In the genomic region with DNA sequence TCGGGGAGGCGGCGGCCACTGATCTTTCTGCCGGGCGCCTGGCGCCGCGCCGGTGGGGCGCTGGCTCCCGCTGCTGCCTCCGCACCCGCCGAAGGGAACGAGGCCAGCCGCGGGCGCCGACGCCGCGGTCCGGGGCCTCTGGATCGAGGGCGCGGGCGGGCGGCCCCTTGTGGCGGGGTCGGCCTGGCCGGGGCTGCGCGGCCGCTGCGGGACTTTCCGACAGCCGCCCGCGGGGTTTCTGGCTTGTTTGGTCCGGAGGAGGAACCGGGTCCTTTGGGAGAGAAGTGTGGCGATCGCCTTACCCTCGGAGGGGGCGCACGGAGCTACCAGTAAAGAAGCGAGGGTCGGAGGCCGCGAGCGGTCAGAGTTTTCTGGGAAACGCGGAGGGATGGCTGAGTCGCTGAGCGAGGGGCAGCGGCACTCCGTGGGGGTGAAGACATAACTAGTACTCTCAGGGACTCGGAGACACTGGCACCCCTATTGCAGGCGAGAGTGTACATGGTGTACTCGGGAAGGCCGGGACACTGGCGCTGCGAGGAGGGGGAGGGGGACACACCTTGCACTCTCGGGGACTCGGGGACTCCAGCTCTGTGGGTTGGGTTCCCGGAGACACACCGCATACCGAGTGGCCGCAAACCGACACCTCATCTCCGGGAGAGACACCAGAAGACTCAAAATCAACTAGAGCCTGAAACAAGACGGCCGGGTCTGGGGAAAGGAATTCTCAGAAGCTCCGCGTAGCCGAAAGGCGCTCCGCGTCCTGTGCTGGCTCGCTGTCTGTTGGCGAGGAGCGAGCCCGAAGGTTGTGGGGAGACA, we compare ENCODE assay signal across 8 mouse cellular contexts. TPM values are rescaled to one million over a fixed set of nuclear protein-coding genes. Genes with fewer than 3 reads are reported as not detected.
A peak's percentile ranks its signal among the peaks of the same experiment; 100 is the strongest.
DNase-seq lines count a peak whose midpoint lies in the region; ATAC-seq and TF ChIP-seq lines count a peak whose summit lies in the region.

No protein-coding gene starts in this region.

- peak; percentile 66 for DNase-seq in CD4-positive, CD25-positive, alpha-beta regulatory T cell, adult 2 months (ENCODE audit: low read depth, low spot score)
- DNase-seq in brain, embryonic 14.5 days (ENCODE audit: low read depth), result peak; percentile 48
- DNase-seq in forebrain, embryonic 11.5 days (ENCODE audit: low spot score), result peak; percentile 76
- DNase-seq in kidney, postnatal 25 days, result peak; percentile 64 to 84
- peak; percentile 70 for DNase-seq in neural tube, embryonic 11.5 days (ENCODE audit: low spot score)

- peak; percentile 66 for ATAC-seq in forebrain, embryonic 11.5 days (replicated peaks; ENCODE audit: low FRiP score)
- ATAC-seq in heart, embryonic 15.5 days (replicated peaks; ENCODE audit: insufficient number of reproducible peaks, insufficient read depth, low FRiP score, low read depth), result peak; percentile 69
- peak; percentile 30 for ATAC-seq in liver, embryonic 16.5 days (ENCODE audit: low read depth)
- ATAC-seq in neural tube, embryonic 11.5 days (ENCODE audit: insufficient read depth, low FRiP score, low TSS enrichment), result peak; percentile 71
- ATAC-seq in stomach, embryonic 16.5 days (ENCODE audit: insufficient read depth, low FRiP score), result peak; percentile 65

- peaks cover 3% of the 10 kb centered on the region; the same call in 1 of the 2 replicates for H3K27me3 ChIP-seq in forebrain, embryonic 11.5 days (ENCODE audit: control insufficient read depth, insufficient read depth, low read length)
- H3K27me3 ChIP-seq in heart, embryonic 15.5 days, result no peaks in the 10 kb centered on the region
- no peaks in the 10 kb centered on the region for H3K27me3 ChIP-seq in liver, embryonic 16.5 days (ENCODE audit: control insufficient read depth, insufficient read depth, low read depth, low read length)
- 0 out of 2 replicates have a peak, but pooled peaks cover 3% of the 10 kb centered on the region for H3K27me3 ChIP-seq in neural tube, embryonic 11.5 days (ENCODE audit: control insufficient read depth, insufficient read depth, low read length)
- H3K27me3 ChIP-seq in stomach, embryonic 16.5 days (ENCODE audit: control insufficient read depth, insufficient read depth, low read length), result no peaks in the 10 kb centered on the region

- H3K4me2 ChIP-seq in forebrain, embryonic 11.5 days (ENCODE audit: low read depth, low read length, severe bottlenecking), result peak overlapping the region; percentile 56
- H3K4me2 ChIP-seq in heart, embryonic 15.5 days, result peak overlapping the region; percentile 85
- H3K4me2 ChIP-seq in liver, embryonic 16.5 days (ENCODE audit: low read depth, low read length), result peak overlapping the region; percentile 68
- H3K4me2 ChIP-seq in neural tube, embryonic 11.5 days (ENCODE audit: low read depth), result peak overlapping the region; percentile 78
- peak overlapping the region; percentile 55 for H3K4me2 ChIP-seq in stomach, embryonic 16.5 days (ENCODE audit: low read depth, low read length)

- H3K9me3 ChIP-seq in forebrain, embryonic 11.5 days (ENCODE audit: control insufficient read depth, low read length), result no peaks in the 10 kb centered on the region
- no peaks in the 10 kb centered on the region for H3K9me3 ChIP-seq in heart, embryonic 15.5 days (replicated peaks)
- H3K9me3 ChIP-seq in liver, embryonic 16.5 days (replicated peaks; ENCODE audit: control insufficient read depth, low read length), result no peaks in the 10 kb centered on the region
- H3K9me3 ChIP-seq in neural tube, embryonic 11.5 days (ENCODE audit: control insufficient read depth, low read length), result no peaks in the 10 kb centered on the region
- H3K9me3 ChIP-seq in stomach, embryonic 16.5 days (replicated peaks; ENCODE audit: control insufficient read depth, low read length), result no peaks in the 10 kb centered on the region

- no peaks in the 10 kb centered on the region; the same call in 1 of the 2 replicates for H3K4me1 ChIP-seq in forebrain, embryonic 11.5 days (replicated peaks; ENCODE audit: control insufficient read depth, insufficient read depth, low read length)
- peaks cover 13% of the 10 kb centered on the region for H3K4me1 ChIP-seq in heart, embryonic 15.5 days (replicated peaks)
- peaks cover 20% of the 10 kb centered on the region for H3K4me1 ChIP-seq in liver, embryonic 16.5 days (ENCODE audit: control insufficient read depth, low read depth, low read length)
- no peaks in the 10 kb centered on the region for H3K4me1 ChIP-seq in neural tube, embryonic 11.5 days (ENCODE audit: control insufficient read depth, insufficient read depth, low read length)
- no peaks in the 10 kb centered on the region for H3K4me1 ChIP-seq in stomach, embryonic 16.5 days (ENCODE audit: control insufficient read depth, insufficient read depth, low read length)

- no peak for TF ChIP-seq CTCF in brain, embryonic 14.5 days (IDR thresholded peaks at IDR 0.05; ENCODE audit: borderline replicate concordance, extremely low read depth, insufficient read depth, insufficient read length)

- H3K27ac ChIP-seq in forebrain, embryonic 11.5 days (ENCODE audit: low read depth, low read length), result no peak overlapping the region
- peak overlapping the region; percentile 81 for H3K27ac ChIP-seq in heart, embryonic 15.5 days
- peak overlapping the region; percentile 93 for H3K27ac ChIP-seq in liver, embryonic 16.5 days (ENCODE audit: low read length)
- H3K27ac ChIP-seq in neural tube, embryonic 11.5 days (ENCODE audit: low read depth, low read length), result no peak overlapping the region
- H3K27ac ChIP-seq in stomach, embryonic 16.5 days (ENCODE audit: low read length), result peak overlapping the region; percentile 79

- peak overlapping the region; percentile 53 for H3K9ac ChIP-seq in forebrain, embryonic 11.5 days (ENCODE audit: low read length)
- H3K9ac ChIP-seq in heart, embryonic 15.5 days, result peak overlapping the region; percentile 77
- H3K9ac ChIP-seq in liver, embryonic 16.5 days (ENCODE audit: low read depth, low read length), result peak overlapping the region; percentile 96
- H3K9ac ChIP-seq in neural tube, embryonic 11.5 days (ENCODE audit: low read length), result peak overlapping the region; percentile 71
- peak overlapping the region; percentile 87 for H3K9ac ChIP-seq in stomach, embryonic 16.5 days (ENCODE audit: low read length)

- no peak for TF ChIP-seq POLR2A in brain, embryonic 14.5 days (IDR thresholded peaks at IDR 0.05; ENCODE audit: borderline replicate concordance, extremely low read depth, insufficient read depth, insufficient read length, poor library complexity, severe bottlenecking)

- H3K4me3 ChIP-seq in forebrain, embryonic 11.5 days (ENCODE audit: low read depth, low read length), result peak overlapping the region; percentile 70
- H3K4me3 ChIP-seq in heart, embryonic 15.5 days, result peak overlapping the region; percentile 81
- peak overlapping the region; percentile 95 for H3K4me3 ChIP-seq in liver, embryonic 16.5 days (ENCODE audit: low read depth, low read length)
- H3K4me3 ChIP-seq in neural tube, embryonic 11.5 days (ENCODE audit: low read depth, low read length), result peak overlapping the region; percentile 76
- peak overlapping the region; percentile 77 for H3K4me3 ChIP-seq in stomach, embryonic 16.5 days (replicated peaks; ENCODE audit: low read length)

- H3K36me3 ChIP-seq in forebrain, embryonic 11.5 days (ENCODE audit: control insufficient read depth, insufficient read depth, low read length), result no peaks in the 10 kb centered on the region
- H3K36me3 ChIP-seq in heart, embryonic 15.5 days, result no peaks in the 10 kb centered on the region
- H3K36me3 ChIP-seq in liver, embryonic 16.5 days (ENCODE audit: control insufficient read depth, insufficient read depth), result peaks cover 4% of the 10 kb centered on the region; the same call in 1 of the 2 replicates
- H3K36me3 ChIP-seq in neural tube, embryonic 11.5 days (ENCODE audit: control insufficient read depth, insufficient read depth, low read length), result no peaks in the 10 kb centered on the region
- H3K36me3 ChIP-seq in stomach, embryonic 16.5 days (ENCODE audit: control insufficient read depth, insufficient read depth, low read length), result no peaks in the 10 kb centered on the region

- WGBS in forebrain, embryonic 11.5 days, result under 1% methylated on average over 69 of the region's 83 CpGs
- under 1% methylated on average over 82 of the region's 83 CpGs for WGBS in heart, embryonic 15.5 days
- WGBS in liver, embryonic 16.5 days (ENCODE audit: insufficient replicate concordance), result under 1% methylated on average over 61 of the region's 83 CpGs
- WGBS in neural tube, embryonic 11.5 days, result under 1% methylated on average over 64 of the region's 83 CpGs
- WGBS in stomach, embryonic 16.5 days, result under 1% methylated on average over 83 of the region's 83 CpGs

RNA-seq across cellular contexts. Expression of a gene that starts 1.5 kb away (rescaled TPM):
- polyA plus RNA-seq in brain, embryonic 14.5 days (2012; rRNA removed), result 1.0 and 1.9 TPM in 2 replicates
- 3.3 and 3.5 TPM in 2 replicates for polyA plus RNA-seq in forebrain, embryonic 11.5 days (2014; fragmentation: Nextera tagmentation; extraction: Ambion mirVana)
- polyA plus RNA-seq in heart, embryonic 15.5 days (2015; fragmentation: Nextera tagmentation; extraction: Ambion mirVana), result 4.6 and 6.2 TPM in 2 replicates
- polyA plus RNA-seq in liver, embryonic 16.5 days (2015; fragmentation: Nextera tagmentation; extraction: Ambion mirVana), result 30.3 and 31.2 TPM in 2 replicates
- 5.3 and 5.9 TPM in 2 replicates for polyA plus RNA-seq in neural tube, embryonic 11.5 days (2014; fragmentation: Nextera tagmentation; extraction: Ambion mirVana)
- polyA plus RNA-seq in stomach, embryonic 16.5 days (2015; fragmentation: Nextera tagmentation; extraction: Ambion mirVana), result 17.5 and 19.4 TPM in 2 replicates

Comparison
In these comparisons a context has a peak if more than half of its experiments do, and no peak if none do; other contexts are left out.
1. H3K27ac ChIP-seq: peak in heart, embryonic 15.5 days (single experiment), liver, embryonic 16.5 days (single experiment) and stomach, embryonic 16.5 days (single experiment); none in forebrain, embryonic 11.5 days (single experiment) and neural tube, embryonic 11.5 days (single experiment).
2. Peak in every context shown above with its lines, with median percentiles within 50 percentile points of each other: DNase-seq, ATAC-seq, H3K4me2 ChIP-seq, H3K4me3 ChIP-seq and H3K9ac ChIP-seq.